Mouse (Mus musculus): ENCODE data around the gene Ptger4. TPM values are rescaled to one million over a fixed set of nuclear protein-coding genes. Genes with fewer than 3 reads are reported as not detected.

Gene Ptger4
- polyA plus RNA-seq, 1 experiment from 2014 or later, result 15.1 TPM

DNA sequence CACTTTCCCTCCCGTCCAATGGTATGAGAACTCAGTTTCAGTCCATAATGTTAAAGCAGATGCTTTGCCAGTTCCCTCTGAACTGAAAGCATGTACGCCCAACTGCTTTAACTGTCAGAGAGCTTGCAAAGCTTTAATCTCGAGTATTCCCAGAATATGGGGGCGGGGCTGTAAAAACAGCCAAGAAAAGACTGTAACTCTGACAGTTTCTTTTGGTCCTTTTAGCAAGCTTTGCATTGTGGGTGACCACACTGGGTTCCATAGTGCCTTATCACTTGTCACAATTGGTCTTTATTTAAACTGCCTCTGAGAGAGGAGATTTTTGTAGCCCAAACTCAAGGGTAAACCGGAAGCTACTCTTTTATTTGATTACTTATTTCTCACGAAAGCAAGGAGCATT, 4.1 kb downstream of the Ptger4 start:
- no peak for ATAC-seq
- Histone ChIP-seq H3K27me3 (replicated peaks; ENCODE audit: control insufficient read depth, insufficient read depth, low read length) (no peaks in the 10 kb centered on the region), H3K27ac (ENCODE audit: low read depth, low read length) (no peak overlapping the region), H3K36me3 (ENCODE audit: control insufficient read depth, insufficient read depth) (peaks cover 5% of the 10 kb centered on the region; the same call in 1 of the 2 replicates), H3K9ac (ENCODE audit: low read depth, low read length) (no peak overlapping the region), H3K4me1 (replicated peaks; ENCODE audit: control insufficient read depth, insufficient read depth, low read length) (peaks cover 3% of the 10 kb centered on the region), H3K4me3 (ENCODE audit: low read depth, low read length) (peak overlapping the region; percentile 74), H3K9me3 (ENCODE audit: control insufficient read depth) (no peaks in the 10 kb centered on the region), H3K4me2 (replicated peaks; ENCODE audit: low read depth) (peak overlapping the region; percentile 88)
- TF ChIP-seq CTCF (IDR thresholded peaks at IDR 0.05; ENCODE audit: low read depth), result no peak
- WGBS, result 55% methylated on average over 6 of the region's 6 CpGs

DNA sequence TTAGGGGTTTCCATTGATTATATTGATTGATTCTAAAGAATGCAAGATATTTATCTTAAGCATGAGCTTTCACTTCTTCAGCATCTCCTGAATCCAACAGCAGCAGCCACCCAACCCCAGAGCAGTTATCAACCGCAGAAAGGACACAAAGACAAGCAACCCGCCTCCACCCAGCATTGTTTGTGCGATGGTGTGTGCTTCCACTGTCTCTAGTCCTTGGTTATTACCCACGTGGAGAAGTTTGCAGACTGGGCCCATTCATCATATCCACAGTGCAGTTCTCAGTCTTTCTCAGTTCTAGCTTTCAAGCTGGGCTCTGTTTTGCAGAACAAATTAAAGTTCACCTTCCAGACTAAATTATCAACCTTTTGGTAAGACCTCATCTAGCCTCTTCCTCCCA, 4.6 kb downstream of the Ptger4 start:
- Histone ChIP-seq H3K4me1 (replicated peaks; ENCODE audit: control insufficient read depth, insufficient read depth, low read length) (peaks cover 3% of the 10 kb centered on the region), H3K9me3 (ENCODE audit: control insufficient read depth) (no peaks in the 10 kb centered on the region), H3K4me2 (replicated peaks; ENCODE audit: low read depth) (peak overlapping the region; percentile 88), H3K36me3 (ENCODE audit: control insufficient read depth, insufficient read depth) (peaks cover 11% of the 10 kb centered on the region; the same call in 1 of the 2 replicates), H3K9ac (ENCODE audit: low read depth, low read length) (no peak overlapping the region), H3K4me3 (ENCODE audit: low read depth, low read length) (peak overlapping the region; percentile 74; the same call in 1 of the 2 replicates), H3K27ac (ENCODE audit: low read depth, low read length) (no peak overlapping the region), H3K27me3 (replicated peaks; ENCODE audit: control insufficient read depth, insufficient read depth, low read length) (no peaks in the 10 kb centered on the region)
- ATAC-seq, result no peak
- WGBS, result 65% methylated on average over 4 of the region's 4 CpGs
- no peak for TF ChIP-seq CTCF (IDR thresholded peaks at IDR 0.05; ENCODE audit: low read depth)

DNA sequence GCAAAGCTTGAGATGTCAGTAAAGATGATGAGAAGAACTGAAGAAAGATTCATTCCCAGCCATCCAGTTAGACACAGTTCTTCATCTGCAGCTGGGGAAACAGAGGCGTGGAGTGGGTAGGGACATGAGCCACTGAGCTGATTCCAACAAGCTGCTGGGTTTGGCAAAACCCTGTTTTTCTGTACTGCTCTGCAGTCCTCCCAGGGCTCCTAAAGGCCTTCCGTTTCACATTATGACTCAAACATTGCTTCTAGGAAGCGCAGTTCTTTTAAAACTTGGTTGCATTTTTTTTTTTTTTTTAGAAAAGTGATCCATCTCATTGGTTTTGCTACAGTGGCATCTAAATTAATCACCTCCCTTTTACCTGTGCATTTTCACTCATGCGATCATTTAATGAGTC, 5.4 kb downstream of the Ptger4 start:
- H3K4me3 ChIP-seq (ENCODE audit: low read depth, low read length), result no peak overlapping the region
- TF ChIP-seq CTCF (IDR thresholded peaks at IDR 0.05; ENCODE audit: low read depth), result no peak
- no peak overlapping the region for H3K27ac ChIP-seq (ENCODE audit: low read depth, low read length)
- H3K4me1 ChIP-seq (replicated peaks; ENCODE audit: control insufficient read depth, insufficient read depth, low read length), result peaks cover 3% of the 10 kb centered on the region
- H3K27me3 ChIP-seq (replicated peaks; ENCODE audit: control insufficient read depth, insufficient read depth, low read length), result no peaks in the 10 kb centered on the region
- H3K4me2 ChIP-seq (replicated peaks; ENCODE audit: low read depth), result peak overlapping the region; percentile 17; the same call in 1 of the 2 replicates
- ATAC-seq, result no peak
- H3K36me3 ChIP-seq (ENCODE audit: control insufficient read depth, insufficient read depth), result peaks cover 15% of the 10 kb centered on the region
- no peaks in the 10 kb centered on the region for H3K9me3 ChIP-seq (ENCODE audit: control insufficient read depth)
- 79% methylated on average over 4 of the region's 4 CpGs for WGBS
- no peak overlapping the region for H3K9ac ChIP-seq (ENCODE audit: low read depth, low read length)

DNA sequence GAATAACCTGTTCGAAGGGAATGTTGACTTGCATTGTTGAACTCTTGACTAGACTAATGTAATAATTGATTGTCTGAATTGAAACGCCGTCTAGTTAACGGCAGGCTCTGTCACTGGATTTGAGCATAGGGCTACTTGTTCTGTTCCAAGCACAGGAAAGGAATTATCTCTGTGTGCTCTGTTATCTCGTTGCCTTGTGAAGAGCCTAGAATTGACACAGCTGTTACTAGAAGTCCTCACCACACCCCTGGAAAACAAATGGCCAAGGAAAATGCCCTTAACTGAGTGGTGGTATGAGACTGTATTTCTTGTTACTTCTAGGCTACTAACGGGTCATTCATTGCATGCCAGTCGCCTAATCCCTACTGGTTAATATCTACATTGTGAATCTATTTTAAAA, 5.9 kb downstream of the Ptger4 start:
- Histone ChIP-seq H3K9ac (ENCODE audit: low read depth, low read length) (no peak overlapping the region), H3K4me3 (ENCODE audit: low read depth, low read length) (no peak overlapping the region), H3K36me3 (ENCODE audit: control insufficient read depth, insufficient read depth) (peaks cover 18% of the 10 kb centered on the region), H3K4me1 (replicated peaks; ENCODE audit: control insufficient read depth, insufficient read depth, low read length) (peaks cover 3% of the 10 kb centered on the region), H3K27ac (ENCODE audit: low read depth, low read length) (no peak overlapping the region), H3K27me3 (replicated peaks; ENCODE audit: control insufficient read depth, insufficient read depth, low read length) (no peaks in the 10 kb centered on the region), H3K4me2 (replicated peaks; ENCODE audit: low read depth) (peak overlapping the region; percentile 17; the same call in 1 of the 2 replicates), H3K9me3 (ENCODE audit: control insufficient read depth) (no peaks in the 10 kb centered on the region)
- 62% methylated on average over 7 of the region's 7 CpGs for WGBS
- TF ChIP-seq CTCF (IDR thresholded peaks at IDR 0.05; ENCODE audit: low read depth), result no peak
- ATAC-seq, result no peak

DNA sequence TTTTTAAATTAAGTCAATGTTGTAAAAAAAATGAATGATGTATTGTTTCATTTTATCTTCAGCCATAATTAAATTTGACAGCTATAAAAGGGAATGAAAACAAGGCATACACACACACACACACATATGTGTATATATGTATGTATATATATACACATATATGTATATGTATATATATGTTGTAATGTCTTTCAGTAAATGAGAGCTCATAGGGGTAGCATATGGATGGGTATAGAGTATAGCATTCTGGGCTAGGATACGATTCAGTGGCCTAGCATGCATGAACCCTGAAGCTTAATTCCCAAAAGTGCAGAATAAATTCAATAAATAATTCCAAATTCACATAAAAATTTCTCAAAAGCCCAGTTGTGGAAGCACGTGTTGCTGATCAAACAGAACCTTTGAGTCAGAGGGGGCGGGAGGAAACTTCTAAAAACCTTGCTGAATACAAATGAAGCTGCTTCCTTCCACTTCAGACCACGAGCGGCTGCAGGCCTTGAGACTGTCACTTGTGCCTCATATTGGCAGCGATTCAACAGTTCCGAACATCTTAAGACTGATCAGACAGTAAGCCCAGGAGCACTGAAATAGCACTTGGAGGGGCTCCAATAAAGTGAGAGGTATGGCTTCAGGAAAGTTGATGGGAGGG, 6.9 kb downstream of the Ptger4 start:
- H3K9me3 ChIP-seq (ENCODE audit: control insufficient read depth), result no peaks in the 10 kb centered on the region
- no peak for ATAC-seq
- peaks cover 3% of the 10 kb centered on the region for H3K4me1 ChIP-seq (replicated peaks; ENCODE audit: control insufficient read depth, insufficient read depth, low read length)
- 0 out of 2 replicates have a peak overlapping the region, but pooled peaks have one; percentile 14 for H3K4me2 ChIP-seq (replicated peaks; ENCODE audit: low read depth)
- WGBS, result 57% methylated on average over 7 of the region's 7 CpGs
- no peak for TF ChIP-seq CTCF (IDR thresholded peaks at IDR 0.05; ENCODE audit: low read depth)
- H3K36me3 ChIP-seq (ENCODE audit: control insufficient read depth, insufficient read depth), result peaks cover 23% of the 10 kb centered on the region
- no peak overlapping the region for H3K4me3 ChIP-seq (ENCODE audit: low read depth, low read length)
- no peak overlapping the region for H3K27ac ChIP-seq (ENCODE audit: low read depth, low read length)
- no peak overlapping the region for H3K9ac ChIP-seq (ENCODE audit: low read depth, low read length)
- no peaks in the 10 kb centered on the region for H3K27me3 ChIP-seq (replicated peaks; ENCODE audit: control insufficient read depth, insufficient read depth, low read length)

DNA sequence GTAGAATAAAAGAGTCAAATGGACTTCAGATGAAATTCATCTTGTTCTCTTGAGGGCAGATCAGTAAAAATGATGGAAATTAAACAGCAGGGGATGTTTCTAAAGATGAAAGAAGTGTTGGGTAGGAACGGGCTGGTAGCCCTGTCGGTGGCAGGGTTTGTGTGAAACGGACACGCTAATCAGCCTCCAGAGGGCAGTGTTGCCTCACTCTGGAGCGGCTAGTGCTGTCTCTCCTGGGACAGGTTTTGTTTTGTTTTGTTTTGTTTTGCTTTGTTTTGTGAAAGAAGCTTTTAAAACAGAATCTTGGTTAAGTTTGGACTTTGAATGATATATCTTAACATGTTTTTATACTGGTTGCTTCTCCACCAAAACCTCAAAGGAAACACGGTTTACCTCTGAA, 7.4 kb downstream of the Ptger4 start:
- no peaks in the 10 kb centered on the region for H3K27me3 ChIP-seq (replicated peaks; ENCODE audit: control insufficient read depth, insufficient read depth, low read length)
- H3K9ac ChIP-seq (ENCODE audit: low read depth, low read length), result no peak overlapping the region
- H3K4me2 ChIP-seq (replicated peaks; ENCODE audit: low read depth), result no peak overlapping the region
- no peak overlapping the region for H3K4me3 ChIP-seq (ENCODE audit: low read depth, low read length)
- 14% methylated on average over 6 of the region's 6 CpGs for WGBS
- no peak overlapping the region for H3K27ac ChIP-seq (ENCODE audit: low read depth, low read length)
- peak; percentile 50; the same call in 1 of the 2 replicates for ATAC-seq
- H3K4me1 ChIP-seq (replicated peaks; ENCODE audit: control insufficient read depth, insufficient read depth, low read length), result peaks cover 3% of the 10 kb centered on the region
- H3K36me3 ChIP-seq (ENCODE audit: control insufficient read depth, insufficient read depth), result peaks cover 23% of the 10 kb centered on the region
- peak; percentile 98 for TF ChIP-seq CTCF (IDR thresholded peaks at IDR 0.05; ENCODE audit: low read depth)
- H3K9me3 ChIP-seq (ENCODE audit: control insufficient read depth), result no peaks in the 10 kb centered on the region
